Mouse (Mus musculus): ENCODE measurements at regions not wholly inside any gene's neighbourhood (a gene's known extent, or its start where the extent isn't known, plus 50 kb on each side); places are given as distances from the start of the nearest gene placed in this dataset.

GRCm38 (mm10) chr12:67929842-67930241 lies 707.5 kb upstream of the Mdga2 start:
- no peak for DNase-seq

GRCm38 (mm10) chr12:67914603-67915002 lies 692.3 kb upstream of the Mdga2 start:
- DNase-seq: no peak

- DNase-seq: no peak
Measured at GRCm38 (mm10) chr12:67887296-67887695, 664.9 kb upstream of the Mdga2 start.

- DNase-seq: peak; percentile 34 to 41
Measured at GRCm38 (mm10) chr12:67862615-67863014, 640.3 kb upstream of the Mdga2 start.

- no peak for DNase-seq
Measured at GRCm38 (mm10) chr12:67860713-67861112, 638.4 kb upstream of the Mdga2 start.

DNA sequence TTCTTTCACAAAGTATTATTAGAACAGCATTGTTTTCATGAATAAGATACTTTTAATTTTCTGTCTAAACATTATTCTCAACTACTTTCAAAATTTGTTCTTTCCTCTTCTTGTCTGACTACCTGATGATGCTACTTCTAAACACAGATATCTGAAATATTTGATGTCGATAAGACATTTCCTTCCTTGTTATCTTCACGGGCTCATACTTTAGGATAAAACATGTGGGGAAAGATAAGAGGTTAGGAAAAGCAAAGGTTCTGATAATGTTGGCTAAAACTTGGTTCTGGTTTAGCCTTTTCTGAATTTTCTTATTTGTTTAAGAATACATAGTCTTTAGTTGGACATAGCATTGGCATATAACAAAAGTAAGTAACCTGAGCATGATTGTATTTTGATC lies 630.3 kb upstream of the Mdga2 start:
- DNase-seq: no peak

DNA sequence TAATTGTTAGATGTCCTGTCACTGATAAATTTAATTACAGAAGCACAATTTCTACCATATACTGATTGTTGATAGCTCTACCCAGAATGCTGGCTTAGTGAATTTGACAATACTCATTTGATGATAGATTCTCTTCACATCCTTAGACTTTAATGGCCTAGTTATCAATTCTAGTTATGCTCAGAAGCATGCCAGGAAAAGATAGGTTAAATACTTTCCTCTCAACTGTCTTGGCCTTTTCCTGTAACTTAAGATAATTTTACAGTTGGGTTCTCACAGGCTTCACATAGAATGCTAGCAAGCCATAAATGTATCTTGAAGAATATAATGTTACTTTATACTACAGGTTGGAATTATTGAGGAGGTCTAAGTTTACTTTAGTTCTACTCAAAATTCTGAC lies 625.2 kb upstream of the Mdga2 start:
- DNase-seq: no peak

DNA sequence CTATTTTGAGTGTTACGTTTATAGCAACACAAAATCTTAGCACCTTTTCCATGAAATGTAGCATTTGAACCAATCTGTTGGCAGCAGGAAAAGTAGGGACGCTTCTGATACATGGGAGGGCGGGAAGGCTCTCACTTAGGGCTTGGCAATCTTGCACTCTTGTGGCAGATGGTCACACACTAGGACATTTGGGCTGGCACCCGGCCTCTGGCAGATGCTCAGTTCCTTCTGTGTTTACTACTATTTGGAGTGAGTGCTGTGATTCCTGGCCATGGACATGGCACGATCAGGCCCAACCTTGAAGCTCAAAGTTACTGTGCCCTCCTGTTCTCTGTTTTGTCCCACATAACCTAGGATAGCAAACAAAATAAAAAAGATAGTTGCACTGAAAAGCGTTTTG lies 581.9 kb upstream of the Mdga2 start:
- peak; percentile 7 to 21 for DNase-seq

DNA sequence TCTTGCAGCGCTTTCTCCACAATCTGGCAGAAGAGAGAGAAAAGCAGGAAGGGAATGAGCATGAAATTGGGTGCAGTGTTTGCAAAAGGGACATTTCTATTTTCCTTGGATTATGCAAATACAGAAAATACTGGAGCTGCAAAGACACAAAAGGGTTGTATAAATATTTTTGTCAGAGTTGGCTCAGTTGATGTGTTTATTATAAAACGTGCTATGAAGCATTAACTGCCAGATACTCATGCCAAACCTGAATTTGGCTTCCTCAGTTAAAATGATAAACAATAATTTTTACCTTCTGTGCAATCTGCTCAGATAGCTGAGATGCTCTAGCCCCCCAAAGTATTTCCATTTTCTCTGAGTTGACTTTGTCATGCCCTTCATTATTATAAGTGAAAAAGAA lies 577.4 kb upstream of the Mdga2 start:
- no peak for DNase-seq
